Mouse (Mus musculus): Measurements from ENCODE around the gene Smco2. TPM values are rescaled to one million over a fixed set of nuclear protein-coding genes. Genes with fewer than 3 reads are reported as not detected.
"Not testable (repeated sequence)": the region's sequence is repeated elsewhere in the genome, so short reads cannot be mapped to it uniquely, and the experiment has no call there.

Smco2 gene
- polyA plus RNA-seq, 1 experiment from 2014 or later = not detected

- H3K4me2 ChIP-seq = no peak overlapping the region
- H3K27ac ChIP-seq = no peak overlapping the region
- H3K36me3 ChIP-seq (ENCODE audit: poor library complexity, severe bottlenecking) = no peaks in the 10 kb centered on the region
- ATAC-seq = no peak
- H3K27me3 ChIP-seq = no peaks in the 10 kb centered on the region
- no peaks in the 10 kb centered on the region for H3K9me3 ChIP-seq (replicated peaks)
- WGBS = 91% methylated on average over 5 of the region's 5 CpGs
- H3K4me1 ChIP-seq = no peaks in the 10 kb centered on the region
- H3K4me3 ChIP-seq = no peak overlapping the region
- no peak overlapping the region for H3K9ac ChIP-seq
Observed at GRCm38 (mm10) chr6:146838366-146838765, 11.5 kb upstream of the Smco2 start.

GRCm38 (mm10) chr6:146838863-146839262 is 11.0 kb upstream of the Smco2 start:
- H3K4me2 ChIP-seq = no peak overlapping the region
- H3K27ac ChIP-seq = no peak overlapping the region
- ATAC-seq = no peak
- H3K9me3 ChIP-seq (replicated peaks) = no peaks in the 10 kb centered on the region
- H3K9ac ChIP-seq = no peak overlapping the region
- no peaks in the 10 kb centered on the region for H3K36me3 ChIP-seq (ENCODE audit: poor library complexity, severe bottlenecking)
- H3K27me3 ChIP-seq = no peaks in the 10 kb centered on the region
- WGBS = 89% methylated on average over 4 of the region's 4 CpGs
- H3K4me1 ChIP-seq = no peaks in the 10 kb centered on the region
- no peak overlapping the region for H3K4me3 ChIP-seq

GRCm38 (mm10) chr6:146844867-146845266 is 5.0 kb upstream of the Smco2 start:
- WGBS = 93% methylated on average over 6 of the region's 6 CpGs
- Histone ChIP-seq H3K4me1 (no peaks in the 10 kb centered on the region), H3K4me3 (no peak overlapping the region), H3K9ac (no peak overlapping the region), H3K36me3 (ENCODE audit: poor library complexity, severe bottlenecking) (no peaks in the 10 kb centered on the region), H3K27me3 (no peaks in the 10 kb centered on the region), H3K27ac (no peak overlapping the region), H3K4me2 (no peak overlapping the region), H3K9me3 (replicated peaks) (no peaks in the 10 kb centered on the region)
- no peak for ATAC-seq

GRCm38 (mm10) chr6:146845347-146845746 is 4.6 kb upstream of the Smco2 start:
- H3K36me3 ChIP-seq (ENCODE audit: poor library complexity, severe bottlenecking) = no peaks in the 10 kb centered on the region
- no peaks in the 10 kb centered on the region for H3K4me1 ChIP-seq
- no peak overlapping the region for H3K4me3 ChIP-seq
- H3K27ac ChIP-seq = no peak overlapping the region
- H3K9ac ChIP-seq = no peak overlapping the region
- no peaks in the 10 kb centered on the region for H3K27me3 ChIP-seq
- H3K4me2 ChIP-seq = no peak overlapping the region
- no peaks in the 10 kb centered on the region for H3K9me3 ChIP-seq (replicated peaks)
- ATAC-seq = no peak
- WGBS = 65% methylated on average over 5 of the region's 5 CpGs

- no peak overlapping the region for H3K27ac ChIP-seq
- H3K27me3 ChIP-seq = no peaks in the 10 kb centered on the region
- 83% methylated on average over 15 of the region's 15 CpGs for WGBS
- ATAC-seq = no peak
- no peaks in the 10 kb centered on the region for H3K36me3 ChIP-seq (ENCODE audit: poor library complexity, severe bottlenecking)
- no peak overlapping the region for H3K9ac ChIP-seq
- no peak overlapping the region for H3K4me3 ChIP-seq
- no peak overlapping the region for H3K4me2 ChIP-seq
- H3K4me1 ChIP-seq = no peaks in the 10 kb centered on the region
- no peaks in the 10 kb centered on the region for H3K9me3 ChIP-seq (replicated peaks)
Observed at GRCm38 (mm10) chr6:146845961-146846750, 3.7 kb upstream of the Smco2 start.

- H3K4me3 ChIP-seq = no peak overlapping the region
- H3K4me2 ChIP-seq = no peak overlapping the region
- H3K27ac ChIP-seq = no peak overlapping the region
- no peak for ATAC-seq
- H3K4me1 ChIP-seq = no peaks in the 10 kb centered on the region
- no peak overlapping the region for H3K9ac ChIP-seq
- H3K36me3 ChIP-seq (ENCODE audit: poor library complexity, severe bottlenecking) = no peaks in the 10 kb centered on the region
- no peaks in the 10 kb centered on the region for H3K9me3 ChIP-seq (replicated peaks)
- H3K27me3 ChIP-seq = no peaks in the 10 kb centered on the region
- WGBS = 73% methylated on average over 3 of the region's 3 CpGs
Observed at GRCm38 (mm10) chr6:146847402-146847801, 2.5 kb upstream of the Smco2 start.

GRCm38 (mm10) chr6:146848281-146848680 is 1.6 kb upstream of the Smco2 start:
- no peak overlapping the region for H3K4me2 ChIP-seq
- H3K9me3 ChIP-seq (replicated peaks) = no peaks in the 10 kb centered on the region
- H3K4me1 ChIP-seq = no peaks in the 10 kb centered on the region
- H3K4me3 ChIP-seq = no peak overlapping the region
- no peaks in the 10 kb centered on the region for H3K36me3 ChIP-seq (ENCODE audit: poor library complexity, severe bottlenecking)
- ATAC-seq = no peak
- H3K9ac ChIP-seq = no peak overlapping the region
- WGBS = 89% methylated on average over 3 of the region's 3 CpGs
- H3K27ac ChIP-seq = no peak overlapping the region
- no peaks in the 10 kb centered on the region for H3K27me3 ChIP-seq

- H3K27ac ChIP-seq = no peak overlapping the region
- H3K9me3 ChIP-seq (replicated peaks) = no peaks in the 10 kb centered on the region
- H3K4me1 ChIP-seq = no peaks in the 10 kb centered on the region
- no peak for ATAC-seq
- no peak overlapping the region for H3K4me3 ChIP-seq
- no peak overlapping the region for H3K9ac ChIP-seq
- H3K4me2 ChIP-seq = no peak overlapping the region
- 92% methylated on average over 3 of the region's 3 CpGs for WGBS
- no peaks in the 10 kb centered on the region for H3K36me3 ChIP-seq (ENCODE audit: poor library complexity, severe bottlenecking)
- H3K27me3 ChIP-seq = no peaks in the 10 kb centered on the region
Observed at GRCm38 (mm10) chr6:146851916-146852315, 2.0 kb downstream of the Smco2 start.

GRCm38 (mm10) chr6:146852739-146853138 is 2.8 kb downstream of the Smco2 start:
- Histone ChIP-seq H3K4me2 (no peak overlapping the region), H3K9me3 (replicated peaks) (no peaks in the 10 kb centered on the region), H3K27ac (no peak overlapping the region), H3K4me3 (no peak overlapping the region), H3K27me3 (no peaks in the 10 kb centered on the region), H3K4me1 (no peaks in the 10 kb centered on the region), H3K9ac (no peak overlapping the region), H3K36me3 (ENCODE audit: poor library complexity, severe bottlenecking) (no peaks in the 10 kb centered on the region)
- WGBS = 82% methylated on average over 4 of the region's 4 CpGs
- no peak for ATAC-seq

GRCm38 (mm10) chr6:146855185-146855584 is 5.3 kb downstream of the Smco2 start:
- H3K4me2 ChIP-seq = no peak overlapping the region
- WGBS = 98% methylated on average over 9 of the region's 9 CpGs
- peak; percentile 27; the same call in 1 of the 2 replicates for ATAC-seq
- no peaks in the 10 kb centered on the region for H3K27me3 ChIP-seq
- no peaks in the 10 kb centered on the region for H3K4me1 ChIP-seq
- H3K9ac ChIP-seq = no peak overlapping the region
- no peaks in the 10 kb centered on the region for H3K9me3 ChIP-seq (replicated peaks)
- no peak overlapping the region for H3K27ac ChIP-seq
- no peak overlapping the region for H3K4me3 ChIP-seq
- no peaks in the 10 kb centered on the region for H3K36me3 ChIP-seq (ENCODE audit: poor library complexity, severe bottlenecking)

GRCm38 (mm10) chr6:146857386-146857785 is 7.5 kb downstream of the Smco2 start:
- no peaks in the 10 kb centered on the region for H3K4me1 ChIP-seq
- H3K27me3 ChIP-seq = no peaks in the 10 kb centered on the region
- no peak overlapping the region for H3K4me3 ChIP-seq
- H3K36me3 ChIP-seq (ENCODE audit: poor library complexity, severe bottlenecking) = no peaks in the 10 kb centered on the region
- WGBS = 92% methylated on average over 2 of the region's 2 CpGs
- H3K9me3 ChIP-seq (replicated peaks) = no peaks in the 10 kb centered on the region
- no peak overlapping the region for H3K27ac ChIP-seq
- H3K4me2 ChIP-seq = no peak overlapping the region
- no peak for ATAC-seq
- no peak overlapping the region for H3K9ac ChIP-seq

- Histone ChIP-seq H3K27ac (no peak overlapping the region), H3K4me1 (no peaks in the 10 kb centered on the region), H3K4me2 (no peak overlapping the region), H3K36me3 (ENCODE audit: poor library complexity, severe bottlenecking) (no peaks in the 10 kb centered on the region), H3K9ac (no peak overlapping the region), H3K4me3 (no peak overlapping the region), H3K27me3 (no peaks in the 10 kb centered on the region), H3K9me3 (replicated peaks) (no peaks in the 10 kb centered on the region)
- 96% methylated on average over 2 of the region's 2 CpGs for WGBS
- ATAC-seq = no peak
Observed at GRCm38 (mm10) chr6:146863154-146863553, 13.2 kb downstream of the Smco2 start.

- not testable (repeated sequence) for H3K4me3 ChIP-seq; H3K36me3 ChIP-seq (ENCODE audit: poor library complexity, severe bottlenecking); ATAC-seq; H3K9me3 ChIP-seq (replicated peaks); H3K4me1 ChIP-seq; H3K27me3 ChIP-seq; H3K4me2 ChIP-seq; H3K9ac ChIP-seq; H3K27ac ChIP-seq
- WGBS = 92% methylated on average over 5 of the region's 5 CpGs
Observed at GRCm38 (mm10) chr6:146864370-146864769, 14.5 kb downstream of the Smco2 start.
